In genomic region chr2:102924480-102924879, GRCm38 (mm10) we compare ENCODE assay signal across 26 mouse cellular contexts.
"Had no signal": no experiment of that assay in that cellular context is flagged by ENCODE, and none has a peak within 500 bp of the region (broad histone marks: within the 10 kb centered on the region; RNA-seq: fewer than 3 reads in every experiment).

No protein-coding gene starts in this region.

- H3K4me2 ChIP-seq: forebrain, embryonic 15.5 days; heart, embryonic 12.5 days; hindbrain, embryonic 12.5 days; hindbrain, embryonic 14.5 days; intestine, embryonic 15.5 days; limb, embryonic 12.5 days had no signal

- H3K4me3 ChIP-seq: forebrain, embryonic 15.5 days; heart, adult 2 months; heart, embryonic 10.5 days; heart, embryonic 12.5 days; hindbrain, embryonic 10.5 days; hindbrain, embryonic 12.5 days; intestine, embryonic 15.5 days; layer of hippocampus, adult 2 months; left cerebral cortex, adult 2 months; limb, embryonic 12.5 days had no signal

- H3K9me3 ChIP-seq: forebrain, embryonic 15.5 days; heart, embryonic 10.5 days; hindbrain, embryonic 10.5 days; intestine, embryonic 15.5 days; limb, embryonic 12.5 days had no signal

- H3K27me3 ChIP-seq: forebrain, embryonic 15.5 days; hindbrain, embryonic 12.5 days; intestine, embryonic 15.5 days; limb, embryonic 12.5 days had no signal

- H3K27ac ChIP-seq: forebrain, embryonic 15.5 days; heart, adult 2 months; heart, embryonic 10.5 days; hindbrain, embryonic 10.5 days; hindbrain, embryonic 12.5 days; hindbrain, embryonic 14.5 days; intestine, embryonic 15.5 days; layer of hippocampus, adult 2 months; left cerebral cortex, adult 2 months; limb, embryonic 12.5 days had no signal

- H3K9ac ChIP-seq: forebrain, embryonic 15.5 days; forebrain, postnatal 0 days; heart, embryonic 12.5 days; hindbrain, embryonic 12.5 days; hindbrain, embryonic 14.5 days; intestine, embryonic 15.5 days; limb, embryonic 12.5 days had no signal

- DNase-seq: forebrain, postnatal 0 days; gastrocnemius, postnatal 14 days; gastrocnemius, postnatal 36 days; heart, adult 11 months; heart, adult 2 months; heart, postnatal 10 days; heart, postnatal 4 days; kidney, adult 18-20 months; kidney, adult 8-10 months; kidney, postnatal 10 days; kidney, postnatal 25 days; kidney, postnatal 4 days; left cerebral cortex, postnatal 4 days had no signal

- H3K4me1 ChIP-seq: forebrain, embryonic 15.5 days; heart, embryonic 10.5 days; heart, embryonic 12.5 days; hindbrain, embryonic 10.5 days; hindbrain, embryonic 12.5 days; intestine, embryonic 15.5 days; limb, embryonic 12.5 days had no signal

- H3K36me3 ChIP-seq: forebrain, embryonic 15.5 days; heart, embryonic 10.5 days; heart, embryonic 12.5 days; hindbrain, embryonic 10.5 days; hindbrain, embryonic 12.5 days; intestine, embryonic 15.5 days; limb, embryonic 12.5 days had no signal

- ATAC-seq: forebrain, embryonic 15.5 days; forebrain, postnatal 0 days; hindbrain, embryonic 16.5 days; inflammation-experienced regulatory T-cells, adult 6 months; intestine, embryonic 15.5 days; intestine, postnatal 0 days had no signal
